Mouse (Mus musculus): ENCODE measurements at regions not wholly inside any gene's neighbourhood (a gene's known extent, or its start where the extent isn't known, plus 50 kb on each side); places are given as distances from the start of the nearest gene placed in this dataset.
A peak's percentile ranks its signal among the peaks of the same experiment; 100 is the strongest.

DNA sequence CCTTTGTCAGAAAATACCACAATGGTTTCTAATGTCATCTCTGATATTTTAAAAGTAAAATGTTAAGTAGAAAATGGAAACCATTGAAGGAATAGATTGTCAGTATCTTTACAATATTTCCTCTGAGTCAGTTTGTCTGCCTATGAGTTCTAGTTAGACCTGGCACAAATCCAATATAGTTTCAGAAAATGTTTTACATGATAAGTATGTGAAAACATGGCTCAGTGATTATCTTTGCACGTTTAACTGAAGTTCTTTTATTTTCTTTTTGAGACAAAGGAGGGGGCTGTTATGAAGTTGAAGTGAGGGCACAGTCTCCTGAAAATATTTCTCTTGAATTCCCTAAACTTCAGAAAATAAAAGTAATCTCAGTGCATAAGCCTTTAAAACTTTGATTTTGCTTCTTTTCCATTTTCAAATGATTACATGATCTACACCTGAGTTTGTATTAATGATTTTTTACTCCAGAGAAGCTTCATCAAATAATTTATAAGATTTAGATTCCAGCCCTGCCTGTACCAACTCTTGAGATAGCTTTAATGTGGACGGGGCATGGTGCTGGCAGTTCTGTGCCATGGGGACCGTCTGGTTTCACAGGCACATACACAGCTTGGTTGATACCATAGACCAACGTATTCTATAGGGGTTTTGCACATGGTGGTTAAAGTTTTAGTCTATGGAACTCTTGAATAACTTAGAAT is 336.5 kb downstream of the Pdha2 start:
- DNase-seq, result no peak

DNA sequence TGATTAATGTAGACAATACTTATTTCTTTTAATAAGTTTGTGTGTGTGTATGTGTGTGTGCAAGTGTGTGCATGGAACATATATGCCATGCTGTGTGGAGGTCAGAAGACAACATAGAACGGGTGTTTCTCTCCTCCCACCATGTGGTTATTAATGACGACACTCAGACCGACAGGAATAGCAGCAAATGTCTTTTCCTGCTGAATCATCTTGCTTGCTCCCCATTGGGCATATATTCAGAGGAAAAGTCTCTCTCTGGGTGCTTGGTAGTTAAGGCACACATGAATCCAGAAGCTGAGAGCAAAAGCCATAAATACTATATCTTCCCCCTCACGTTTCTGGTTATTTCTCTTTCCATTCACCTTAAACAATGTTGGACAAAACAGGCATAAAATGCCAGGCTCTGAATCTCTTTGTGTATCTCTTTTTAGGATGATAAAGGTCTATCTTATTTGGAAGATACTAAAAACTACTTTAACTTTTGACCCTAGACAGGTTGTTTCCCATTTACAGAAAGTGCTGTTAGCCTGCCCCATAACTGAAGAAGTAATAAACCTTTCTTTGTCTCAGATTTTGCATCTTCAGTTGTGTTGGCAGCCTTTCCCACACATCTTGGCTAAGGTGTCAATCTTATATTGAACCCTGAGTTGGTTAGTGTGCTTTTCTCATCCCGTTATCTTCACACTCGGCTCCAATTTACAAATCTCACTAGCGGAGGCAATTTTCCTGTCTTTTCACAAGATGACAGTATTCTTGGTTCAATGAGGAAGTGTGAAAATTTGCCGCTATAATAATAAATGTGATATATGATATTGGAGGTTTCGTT is 337.9 kb downstream of the Pdha2 start:
- DNase-seq, result no peak

DNA sequence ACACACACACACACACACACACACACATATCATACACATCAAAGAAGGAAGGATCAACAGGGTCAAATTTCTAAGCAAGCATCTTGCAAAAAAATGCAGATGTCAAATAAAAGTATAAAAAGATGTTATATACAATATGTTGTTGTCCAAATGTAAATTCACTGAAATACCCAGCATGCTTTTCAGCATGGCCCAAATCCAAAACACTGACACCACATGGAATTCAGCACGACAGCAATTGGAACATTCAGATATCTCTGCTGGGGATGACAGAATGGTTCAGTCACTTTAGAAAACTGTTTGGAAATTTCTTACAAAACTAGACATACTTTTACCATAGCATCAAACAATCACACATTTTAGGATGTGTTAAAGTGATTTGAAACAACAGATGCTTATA is 339.6 kb downstream of the Pdha2 start:
- DNase-seq, result no peak

DNA sequence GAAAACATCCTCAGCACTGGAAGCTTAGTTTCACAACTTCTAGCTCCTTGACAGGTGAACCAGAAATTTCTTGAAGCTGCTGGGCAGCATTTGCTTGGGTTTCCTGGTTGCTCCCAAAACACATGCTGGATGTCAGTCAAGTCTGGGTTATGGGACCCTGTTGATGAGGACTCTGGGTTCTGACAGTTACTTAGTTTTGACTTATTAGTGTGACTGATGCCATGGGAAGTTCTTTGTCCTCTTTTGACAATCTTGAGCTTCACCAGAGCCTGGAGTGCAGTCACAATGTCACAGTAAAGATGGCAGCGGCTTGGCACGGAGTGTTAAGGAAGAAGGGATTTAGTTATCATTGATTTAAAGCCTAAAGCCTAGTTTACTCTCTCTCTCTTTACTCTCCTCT is 340.9 kb downstream of the Pdha2 start:
- no peak for DNase-seq

DNA sequence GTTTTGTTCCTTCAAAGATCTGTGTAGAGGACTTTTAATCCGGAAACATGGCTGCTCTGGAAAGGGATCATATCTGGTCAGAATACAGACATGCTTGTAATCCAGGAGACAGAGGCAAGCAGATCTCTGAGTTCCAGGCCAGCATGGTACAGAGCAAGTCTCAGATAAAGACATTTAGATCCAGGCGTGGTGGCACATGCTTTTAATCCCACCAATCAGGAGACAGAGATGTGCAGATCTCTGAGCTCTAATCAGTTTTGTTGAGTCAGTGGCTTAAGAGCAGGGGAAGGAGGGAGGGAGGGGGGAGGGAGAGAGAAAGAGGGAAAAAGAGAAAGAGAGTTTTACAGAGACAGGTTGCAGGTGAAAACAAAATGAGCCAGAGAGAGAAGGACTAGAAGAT is 372.0 kb downstream of the Pdha2 start:
- DNase-seq, result no peak

DNA sequence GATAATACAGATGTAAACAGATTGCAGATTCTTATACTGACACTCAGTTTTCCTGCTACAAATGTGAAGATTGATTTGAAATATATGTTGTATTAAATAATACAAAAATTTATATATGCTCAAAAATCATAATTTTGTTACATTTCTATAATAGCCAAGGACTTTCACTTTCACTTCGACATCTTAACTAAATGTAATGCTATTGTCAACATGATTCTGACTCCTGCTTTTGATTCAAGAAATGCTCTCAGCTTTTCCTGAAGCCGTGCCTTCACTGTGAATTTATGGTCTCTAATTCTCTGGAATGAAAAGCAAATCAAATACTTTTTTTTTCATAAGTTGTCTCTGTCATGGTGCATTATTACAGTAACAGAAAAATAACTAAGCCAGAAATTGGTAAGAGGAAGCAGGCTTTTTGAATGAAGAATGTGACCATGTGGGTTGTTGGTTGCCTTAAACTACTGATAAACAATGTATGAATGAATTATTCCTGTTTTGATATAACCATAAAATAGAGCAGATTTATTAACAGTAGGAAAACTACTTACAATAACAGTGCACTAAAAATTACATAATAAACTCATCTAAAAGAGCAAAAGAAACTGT is 374.1 kb downstream of the Pdha2 start:
- DNase-seq, result no peak

DNA sequence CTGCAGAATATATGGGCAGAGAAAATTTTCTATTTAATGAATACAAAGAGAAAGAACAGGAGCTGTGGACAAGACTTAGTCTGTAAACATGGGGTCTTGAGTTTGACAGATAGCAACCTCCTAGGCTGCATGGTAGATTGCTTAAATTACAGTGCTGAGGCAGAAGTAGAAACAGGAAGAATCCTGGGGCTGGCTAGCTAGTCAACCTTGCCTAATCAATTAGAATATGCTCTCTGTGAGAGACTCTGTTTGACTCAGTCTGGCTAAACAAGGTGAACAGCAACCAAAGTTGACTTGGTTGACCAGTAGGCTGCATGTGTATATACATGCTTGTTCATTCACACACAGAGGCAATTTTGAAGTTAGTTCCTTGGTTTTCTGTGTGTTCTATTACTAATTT is 390.9 kb downstream of the Pdha2 start:
- no peak for DNase-seq

DNA sequence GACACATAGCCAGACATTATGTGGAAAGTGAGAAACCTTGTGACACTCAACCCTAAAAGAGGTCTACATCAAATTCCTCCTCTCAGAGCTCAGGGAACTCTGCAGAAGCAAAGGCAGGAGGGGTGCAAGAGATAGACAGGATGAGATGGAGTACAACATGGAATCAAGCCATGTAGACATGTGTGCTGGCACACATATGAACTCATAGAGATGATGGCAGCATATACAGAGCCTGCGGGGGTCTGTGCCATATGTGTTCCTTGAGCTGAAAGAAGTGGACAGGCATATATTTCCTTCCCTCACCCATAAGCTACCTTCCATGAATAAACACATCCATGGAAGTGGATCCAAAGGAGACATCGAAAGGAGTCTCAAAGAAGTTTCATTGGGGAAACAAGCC is 406.6 kb downstream of the Pdha2 start:
- no peak for DNase-seq

DNA sequence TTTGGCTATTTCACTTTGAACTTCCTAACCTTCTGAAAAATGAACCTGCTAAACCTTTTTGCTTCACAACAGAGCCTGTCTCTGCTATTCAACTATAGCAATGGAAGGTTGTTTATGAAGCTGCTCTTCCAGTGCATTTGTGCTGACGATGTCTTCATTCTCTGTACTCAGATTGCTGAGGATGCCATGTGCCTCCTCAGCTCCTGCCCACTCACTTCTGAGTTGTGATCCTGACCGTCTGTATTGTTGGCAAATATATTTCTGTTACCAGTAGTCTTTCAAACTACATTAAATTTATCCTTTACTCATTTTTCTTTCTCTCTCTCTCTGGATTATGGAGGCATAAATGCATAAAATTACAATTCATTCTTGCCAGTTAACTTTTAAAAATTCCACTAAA is 419.2 kb downstream of the Pdha2 start:
- peak; percentile 37 for DNase-seq

DNA sequence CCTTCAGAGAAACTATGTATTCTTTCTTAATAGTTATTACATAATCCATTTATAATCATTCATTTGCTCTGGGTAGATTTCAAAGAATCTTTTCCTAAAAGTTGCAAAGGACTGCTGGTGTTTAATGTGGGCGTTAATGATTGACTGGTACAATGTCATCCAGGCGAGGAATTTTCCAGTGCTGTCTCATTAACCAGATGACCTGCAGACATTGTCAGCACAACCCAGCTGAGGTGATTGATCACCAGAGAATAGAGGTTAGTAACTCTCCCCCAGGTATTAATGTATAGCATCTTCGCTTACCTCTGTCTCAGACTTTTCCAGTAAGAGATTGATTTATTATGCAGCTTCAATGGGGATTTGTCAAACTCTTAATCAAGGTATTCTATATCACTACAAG is 426.5 kb downstream of the Pdha2 start:
- no peak for DNase-seq

DNA sequence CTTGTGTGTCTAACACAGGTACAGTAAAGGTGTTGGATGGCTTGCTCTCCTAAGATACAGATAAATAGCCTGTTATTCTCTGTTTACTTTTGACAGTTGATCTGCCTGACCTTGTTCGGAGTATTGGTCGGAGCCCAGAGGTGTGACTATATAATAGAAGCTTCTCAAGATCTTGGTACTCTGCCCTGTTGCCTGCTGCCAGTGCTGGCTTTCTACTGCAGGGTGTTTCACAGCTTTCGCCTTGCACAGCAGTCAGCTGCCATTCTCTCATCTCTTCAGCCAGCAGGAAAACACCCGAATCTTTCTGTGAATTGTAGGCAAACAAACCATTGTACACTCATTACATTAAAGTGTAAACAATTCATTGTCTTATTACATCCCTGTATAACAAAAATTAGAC is 452.1 kb downstream of the Pdha2 start:
- no peak for DNase-seq

DNA sequence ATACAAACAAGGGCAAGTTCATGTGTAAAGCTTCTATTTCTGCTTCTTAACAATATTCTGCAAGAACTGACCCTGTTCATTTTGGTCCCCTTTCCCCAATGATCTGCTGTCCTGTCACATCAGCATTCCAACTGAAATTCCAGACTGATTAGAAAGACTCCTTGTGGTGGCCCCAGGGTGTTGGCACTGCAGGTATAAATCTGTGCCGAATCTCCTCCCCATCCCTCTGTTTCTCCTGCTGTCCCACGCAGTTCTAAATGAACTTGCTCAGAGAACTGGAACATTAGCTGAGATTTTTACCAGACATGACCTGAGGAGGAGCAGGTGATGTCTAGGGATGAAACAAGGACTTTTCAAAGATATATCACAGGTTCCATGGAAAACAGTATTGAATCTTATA is 467.7 kb downstream of the Pdha2 start:
- DNase-seq, result no peak

DNA sequence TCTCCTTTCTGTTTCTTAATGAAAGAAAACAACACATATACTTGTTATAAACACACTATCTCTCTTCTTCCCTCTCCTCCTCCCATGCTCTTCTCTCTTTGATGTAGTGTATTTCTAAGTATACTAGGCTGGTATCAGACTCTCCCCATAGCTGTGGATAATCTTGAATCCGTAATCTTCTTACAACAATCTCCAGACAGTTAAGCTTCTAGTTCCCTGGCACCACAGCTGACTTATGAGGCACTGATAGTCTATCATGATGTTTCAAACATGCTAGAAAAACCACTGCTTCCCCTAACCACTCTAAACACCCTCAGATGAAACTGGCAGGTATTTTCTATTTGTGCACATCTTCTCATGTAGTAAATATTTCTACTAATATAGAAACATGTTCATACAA is 471.7 kb downstream of the Pdha2 start:
- no peak for DNase-seq

DNA sequence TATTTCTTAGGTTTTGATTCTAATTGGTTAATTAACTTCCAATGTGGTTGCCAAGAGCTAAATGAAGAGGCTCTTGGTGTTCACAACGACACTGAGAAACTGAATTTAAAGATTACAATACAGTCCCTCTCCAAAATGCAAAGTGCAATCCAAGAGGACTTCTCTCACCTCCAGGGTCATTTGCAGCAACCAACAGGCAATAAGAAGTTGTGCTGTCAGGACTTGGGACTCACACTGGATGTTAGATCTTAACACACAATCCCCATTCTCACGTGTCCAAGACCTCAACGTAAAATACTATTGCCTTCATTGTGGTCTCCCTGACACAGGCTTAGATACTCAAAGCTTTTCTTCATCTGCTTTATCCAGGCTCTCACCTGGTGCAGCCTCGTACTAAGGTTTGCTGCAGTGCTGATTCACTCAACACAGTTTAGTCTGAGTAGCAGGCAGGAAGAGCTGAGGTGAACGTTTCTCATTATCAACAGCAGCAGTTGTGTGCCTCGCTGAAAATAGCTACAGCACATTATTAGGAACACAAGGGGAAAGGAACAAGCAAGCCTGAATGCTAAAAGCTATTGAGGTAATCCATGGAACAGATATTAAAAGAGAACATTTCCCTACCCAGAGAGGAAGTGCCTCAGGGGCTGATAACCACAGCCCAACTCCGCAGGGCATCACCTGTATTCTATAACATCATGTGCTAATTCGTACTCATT is 473.3 kb downstream of the Pdha2 start:
- peak; percentile 1 for DNase-seq

DNA sequence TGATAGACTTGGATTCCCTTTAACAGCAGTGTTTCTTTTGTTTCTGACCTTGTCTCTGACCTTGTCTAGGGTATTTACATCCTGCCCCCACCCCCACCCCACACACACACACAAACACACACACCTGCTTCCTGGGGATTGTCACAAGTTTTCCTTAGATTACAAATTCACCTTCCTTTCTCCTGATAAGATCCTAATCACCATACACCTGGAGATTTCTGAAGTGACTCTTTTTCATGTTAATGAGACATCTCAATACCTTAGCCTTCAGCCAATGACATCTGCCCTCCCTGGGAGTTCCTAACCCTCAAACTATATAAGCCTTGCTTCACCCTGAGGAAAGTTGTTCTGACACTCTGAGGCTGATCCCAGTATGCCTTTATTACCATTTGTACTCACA is 495.3 kb downstream of the Pdha2 start:
- no peak for DNase-seq

DNA sequence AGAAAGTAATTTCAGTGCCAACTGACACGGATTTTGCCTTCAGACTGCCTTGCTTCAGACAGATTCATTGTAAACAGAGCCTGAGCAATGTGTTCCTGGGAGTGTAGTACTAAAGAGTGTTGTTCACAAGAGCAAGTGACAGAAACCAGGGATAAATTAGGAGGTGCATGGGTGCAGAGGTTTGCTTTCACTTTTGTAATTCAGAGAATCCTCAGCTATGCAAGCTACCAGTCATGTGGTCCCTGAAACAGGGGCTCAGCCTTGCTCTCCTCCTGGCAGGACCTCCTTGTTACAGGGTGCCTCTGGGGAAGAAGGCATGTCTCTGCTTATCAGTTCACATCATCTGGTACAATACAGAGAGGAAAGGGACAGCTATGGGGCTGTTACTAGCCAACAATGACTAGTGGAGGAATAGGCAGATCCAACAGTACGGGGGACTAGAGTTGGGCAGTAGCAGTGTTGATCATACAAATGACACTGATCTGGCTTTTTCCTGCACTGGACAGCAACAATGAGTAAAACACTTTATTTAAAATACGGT is 504.5 kb downstream of the Pdha2 start:
- no peak for DNase-seq

DNA sequence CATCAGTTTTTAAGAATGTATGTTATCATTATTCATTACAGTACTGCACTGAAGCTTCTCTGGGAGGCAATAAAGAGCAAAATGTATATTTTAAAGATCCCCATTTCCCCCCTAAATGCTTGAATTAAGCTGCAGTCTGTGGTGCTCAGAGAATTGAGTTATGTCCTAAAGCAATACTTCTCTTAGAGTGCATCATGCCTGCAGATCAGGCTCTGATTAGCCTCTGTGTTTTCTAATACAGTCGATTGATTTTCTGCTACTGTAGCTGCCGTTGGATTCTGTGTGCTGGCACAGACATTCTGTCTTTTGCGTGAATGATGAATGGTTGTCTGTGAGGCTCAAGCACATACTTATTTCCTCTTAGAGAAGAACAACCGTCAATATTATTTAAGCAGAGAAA is 505.4 kb downstream of the Pdha2 start:
- no peak for DNase-seq

DNA sequence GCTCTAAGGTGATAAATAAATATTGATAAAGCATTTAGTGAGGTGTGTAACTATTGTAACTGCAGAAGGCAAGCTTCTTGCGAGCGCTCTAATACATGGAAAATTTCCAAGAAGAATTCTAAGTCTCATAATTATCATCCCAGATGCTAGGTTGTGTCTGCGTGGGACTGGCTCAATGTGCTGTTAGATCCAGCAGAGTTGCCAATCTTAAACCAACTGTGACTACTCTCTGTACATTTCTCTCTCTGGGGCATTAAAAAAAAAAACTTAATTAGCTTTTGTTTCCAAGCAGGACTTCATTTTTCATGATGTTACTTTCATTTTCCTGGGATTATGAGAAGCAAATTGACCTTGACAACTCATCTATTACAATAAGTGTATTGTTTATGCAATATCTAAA is 506.6 kb downstream of the Pdha2 start:
- no peak for DNase-seq

DNA sequence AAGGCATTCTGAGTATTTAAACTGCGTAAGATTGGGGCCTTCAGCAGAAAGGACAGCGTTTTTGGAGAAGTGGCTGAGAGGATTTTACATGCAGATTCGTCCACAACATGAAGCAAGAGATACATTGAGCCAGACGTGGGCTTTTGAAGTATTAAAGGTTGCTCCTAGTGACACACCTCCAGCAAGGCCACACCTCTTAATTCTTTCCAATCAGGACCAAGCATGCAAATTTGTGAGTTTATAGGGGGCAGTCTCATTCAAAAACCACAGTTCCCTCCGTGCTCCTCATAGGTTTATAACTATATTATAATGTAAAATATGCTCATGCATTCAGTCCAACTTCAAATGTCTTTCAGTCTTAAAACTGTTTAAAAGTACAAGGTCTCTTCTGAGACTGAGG is 509.2 kb downstream of the Pdha2 start:
- DNase-seq, result no peak

DNA sequence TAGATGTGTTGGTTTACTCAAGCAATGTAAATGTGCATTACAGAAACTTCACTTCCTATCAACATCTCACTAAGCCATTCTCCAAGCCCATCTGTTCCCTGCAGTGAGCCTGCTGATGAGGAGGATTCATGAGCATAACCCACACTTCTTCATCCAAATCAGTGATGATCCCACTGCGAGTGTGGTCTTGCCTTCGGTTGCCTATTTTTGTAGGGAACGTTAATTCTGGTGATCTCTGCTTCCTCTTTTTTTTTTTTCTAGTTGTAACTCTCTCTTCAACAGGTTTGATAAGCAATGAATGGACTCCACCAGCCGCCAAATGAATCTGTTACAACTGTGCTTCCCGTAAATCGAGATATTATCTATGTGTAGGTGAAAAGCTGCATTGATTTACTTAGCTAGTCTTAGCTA is 509.9 kb downstream of the Pdha2 start:
- no peak for DNase-seq

DNA sequence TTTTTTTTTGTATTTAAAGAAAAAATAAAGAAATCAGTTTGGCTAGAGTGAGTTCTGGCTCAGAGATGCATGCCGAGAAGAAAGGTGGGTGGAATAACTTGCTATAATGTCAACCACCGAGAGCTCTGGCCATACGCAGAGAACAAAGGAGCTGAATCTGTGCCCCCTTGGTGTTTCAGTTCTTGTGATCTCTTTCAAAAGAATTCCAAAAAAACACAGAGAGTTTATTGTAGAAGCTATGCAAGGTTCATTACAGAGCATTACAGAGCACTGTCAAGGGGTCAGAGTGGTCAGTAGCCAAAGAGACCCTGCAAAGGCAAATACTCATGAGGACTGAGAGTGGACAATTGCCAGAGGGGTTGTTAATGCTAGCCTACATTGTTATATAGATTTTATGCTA is 514.9 kb downstream of the Pdha2 start:
- no peak for DNase-seq

DNA sequence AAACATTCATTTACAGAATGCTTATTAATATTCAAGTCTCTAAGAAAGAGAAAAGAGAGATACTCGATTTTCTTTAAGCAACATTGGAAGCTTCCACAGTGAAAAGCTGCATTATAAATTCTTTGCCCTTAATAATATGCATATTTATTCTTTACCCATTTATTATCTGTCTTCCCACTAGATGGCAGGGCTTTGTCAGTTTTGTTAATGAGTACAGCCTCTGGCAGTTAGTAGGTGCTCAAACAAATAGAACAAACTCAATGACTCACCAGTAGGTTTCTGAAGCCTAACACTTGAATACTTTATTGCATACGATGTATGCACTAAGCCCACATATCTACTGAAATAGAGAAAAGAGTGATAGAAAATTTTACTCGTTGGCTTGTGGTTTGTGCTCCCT is 529.4 kb downstream of the Pdha2 start:
- DNase-seq, result no peak

DNA sequence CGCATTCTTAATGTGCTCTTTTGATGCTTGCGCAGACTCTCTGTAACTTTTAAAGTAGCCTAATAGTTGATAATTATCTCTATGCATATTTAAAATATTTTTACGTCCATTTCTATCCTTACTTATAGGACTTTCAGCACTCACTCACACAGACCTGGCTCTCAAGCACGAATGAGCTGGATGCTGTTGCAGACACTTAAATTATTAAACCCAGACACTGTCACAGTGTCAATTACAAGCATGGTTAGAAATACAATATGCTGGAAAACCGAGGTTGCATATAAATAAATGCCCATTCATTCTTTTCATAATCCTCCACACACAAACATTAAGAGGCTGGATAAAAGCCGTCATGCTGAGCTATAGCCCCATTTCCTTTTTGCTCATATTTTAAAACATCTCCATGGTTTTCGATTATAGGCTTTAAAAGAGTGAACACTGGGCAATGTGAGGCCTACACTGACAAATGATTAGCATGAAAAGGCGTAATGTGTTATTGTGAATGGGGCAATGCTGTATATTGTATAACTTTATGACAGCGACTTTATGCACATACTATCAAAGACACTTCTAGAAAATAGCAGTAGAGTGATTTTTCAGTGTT is 566.3 kb downstream of the Pdha2 start:
- DNase-seq, result no peak

Measured in right cerebral cortex, adult 18-20 months (tissue).